Mouse (Mus musculus) small intestine, adult 2 months (tissue): ENCODE results near the gene Ube2i.

Experiments used
- CTCF ChIP-seq: fragments of 200-500 bp; IDR thresholded peaks from 2 replicates; pipeline ENCODE4 v1.5.1; 2012; ENCODE audit warnings: low read depth, mild to moderate bottlenecking, control low read depth, inconsistent platforms, low read length, moderate library complexity, mixed read lengths; ENCODE audit not compliant: insufficient replicate concordance, insufficient read length; ENCODE audit errors: extremely low read depth
- POLR2A ChIP-seq: fragments of 200-500 bp; IDR thresholded peaks from 2 replicates; pipeline ENCODE4 v1.6.1; 2012; ENCODE audit warnings: low read depth, mild to moderate bottlenecking, control low read depth, inconsistent platforms, low read length, moderate library complexity

DNA sequence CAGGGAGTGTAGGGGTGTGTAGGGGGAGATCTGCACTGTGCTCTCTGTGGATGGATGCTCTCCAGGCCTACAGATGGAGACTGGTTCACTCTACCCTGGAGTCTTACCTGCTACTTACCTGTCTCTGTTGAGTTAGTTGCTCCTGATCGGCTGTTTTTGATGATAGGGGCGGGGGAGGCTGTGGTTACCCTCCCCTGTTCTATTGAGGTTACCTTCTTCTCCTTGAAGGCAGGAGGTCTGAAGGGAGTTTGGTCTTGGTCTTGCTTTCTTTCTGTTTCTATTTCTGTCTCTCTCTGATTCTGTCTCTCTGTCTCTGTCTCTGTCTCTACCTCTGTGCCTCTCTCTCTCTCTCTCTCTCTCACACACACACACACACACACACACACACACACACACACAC is 19.3 kb downstream of the Ube2i start:
- TF ChIP-seq POLR2A: no peak
- no peak for TF ChIP-seq CTCF
